Mouse (Mus musculus): Measurements from ENCODE around the gene Dus2.

DNA sequence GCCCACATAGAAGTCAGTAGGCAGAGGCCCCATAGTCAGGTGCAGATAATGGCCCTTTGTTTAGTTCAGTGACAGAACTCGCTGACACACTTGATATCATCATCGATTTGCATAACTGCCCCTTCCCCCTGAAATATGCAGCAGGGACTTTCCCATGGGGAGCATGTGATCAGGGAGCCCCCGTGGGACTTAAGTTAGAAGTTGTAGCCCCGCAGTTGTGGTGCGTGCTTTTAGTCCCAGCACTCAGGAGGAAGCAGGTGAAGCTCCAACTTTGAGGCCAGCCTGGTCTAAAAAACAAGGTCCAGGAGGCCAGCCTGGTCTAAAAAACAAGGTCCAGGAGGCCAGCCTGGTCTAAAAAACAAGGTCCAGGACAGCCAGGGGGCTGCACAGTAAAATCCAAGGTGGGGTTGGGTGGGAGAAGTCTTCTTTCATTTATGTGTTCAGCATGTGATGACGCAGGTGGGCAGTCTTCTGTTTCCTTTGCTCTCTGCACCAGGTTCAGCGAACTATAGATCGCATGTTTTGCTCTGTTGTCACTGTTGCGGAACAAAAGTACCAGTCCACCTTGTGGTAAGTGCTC, 61.5 kb downstream of the Dus2 start:
- TF ChIP-seq CTCF (IDR thresholded peaks at IDR 0.05; ENCODE audit: control insufficient read depth, insufficient read depth, insufficient read length), result no peak
- no peak for TF ChIP-seq USF1 (IDR thresholded peaks at IDR 0.05; ENCODE audit: low read depth)
- no peak for TF ChIP-seq CEBPB (IDR thresholded peaks at IDR 0.05; ENCODE audit: low read depth)
- TF ChIP-seq MYOG (IDR thresholded peaks at IDR 0.05; ENCODE audit: control insufficient read depth, extremely low read depth, insufficient read length), result no peak
- no peak for TF ChIP-seq MYOD1 (IDR thresholded peaks at IDR 0.05; ENCODE audit: control insufficient read depth, insufficient read length, low read depth)
- TF ChIP-seq MAX (IDR thresholded peaks at IDR 0.05), result no peak
- TF ChIP-seq FOSL1 (IDR thresholded peaks at IDR 0.05; ENCODE audit: insufficient read depth, low read length, poor library complexity, severe bottlenecking), result no peak

All from C2C12 (cell line).